In the genomic region with DNA sequence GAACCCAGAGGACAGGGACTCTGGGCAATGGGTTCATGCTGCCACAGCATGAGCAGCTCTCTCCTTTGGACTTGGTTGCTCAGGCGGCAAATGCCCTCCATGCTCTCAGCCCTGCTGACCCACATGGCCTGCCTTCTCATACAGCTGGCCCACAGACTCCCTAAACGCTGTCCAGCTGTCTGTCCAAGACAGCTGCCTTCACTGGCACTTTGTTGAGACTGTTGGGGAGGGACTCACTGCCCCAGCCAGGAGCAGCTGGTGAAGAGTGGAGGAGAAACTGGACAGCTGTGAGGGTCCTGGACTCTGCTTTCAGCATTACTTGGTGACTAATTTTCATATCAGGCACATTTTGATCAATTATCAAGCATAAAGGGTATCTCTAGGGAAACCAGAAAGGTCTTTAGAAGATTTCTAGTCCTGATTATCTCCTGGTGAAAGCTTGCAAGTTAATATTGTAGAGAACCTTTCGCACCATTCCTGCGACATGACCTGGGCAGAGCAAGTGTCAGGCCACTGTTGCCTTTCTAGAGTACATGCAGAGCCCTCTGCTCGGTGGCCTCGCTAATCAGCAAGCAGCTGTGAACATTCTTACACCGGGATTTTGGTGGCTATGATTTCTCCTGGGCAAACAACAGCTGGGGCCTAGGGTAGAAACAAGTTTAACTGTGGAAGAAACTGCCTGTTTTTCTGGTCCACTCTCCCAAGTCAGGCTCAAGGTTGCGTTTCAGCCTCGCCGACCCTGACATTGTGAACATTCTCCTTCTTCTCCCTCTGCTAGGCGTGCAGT, we compare ENCODE assay signal across 31 mouse cellular contexts. TPM values are rescaled to one million over a fixed set of nuclear protein-coding genes. Genes with fewer than 3 reads are reported as not detected.
A peak's percentile ranks its signal among the peaks of the same experiment; 100 is the strongest.
DNase-seq lines count a peak whose midpoint lies in the region; ATAC-seq and TF ChIP-seq lines count a peak whose summit lies in the region.
"Had no signal": no experiment of that assay in that cellular context is flagged by ENCODE, and none has a peak within 500 bp of the region (broad histone marks: within the 10 kb centered on the region; RNA-seq: fewer than 3 reads in every experiment).

No protein-coding gene starts in this region.

- H3ac ChIP-seq in myocyte (ENCODE audit: control insufficient read depth, insufficient read length) = no peak overlapping the region

- DNase-seq in gastrocnemius, postnatal 14 days = peak; percentile 45
- DNase-seq in gastrocnemius, postnatal 36 days = no peak
- no peak for DNase-seq in limb, embryonic 10.5 days (ENCODE audit: low spot score)
- no peak for DNase-seq in testis, postnatal 14 days (ENCODE audit: low spot score)
- DNase-seq in urinary bladder, postnatal 36 days (ENCODE audit: low spot score in 2 of 2) = no peak
- DNase-seq: adrenal gland, postnatal 25 days; cerebellum, adult 9-10 months; kidney, postnatal 36 days; retina, postnatal 1 day; right cerebral cortex, postnatal 25 days; spleen, adult 18-20 months; thymus, adult 2 months; thymus, postnatal 4 days had no signal

- H3K4me3 ChIP-seq in limb, embryonic 13.5 days = no peak overlapping the region
- H3K4me3 ChIP-seq in limb, embryonic 10.5 days = no peak overlapping the region
- no peak overlapping the region for H3K4me3 ChIP-seq in testis, adult 2 months (ENCODE audit: control insufficient read depth, low read depth, low read length)
- no peak overlapping the region for H3K4me3 ChIP-seq in myocyte
- H3K4me3 ChIP-seq: heart, embryonic 15.5 days; lung, embryonic 15.5 days; megakaryocyte, embryonic 14.5 days; midbrain, embryonic 13.5 days had no signal

- H3K4me2 ChIP-seq in limb, embryonic 13.5 days (replicated peaks) = no peak overlapping the region
- H3K4me2 ChIP-seq in myocyte (ENCODE audit: low read depth) = peak overlapping the region; percentile 12
- H3K4me2 ChIP-seq: heart, embryonic 15.5 days; liver, embryonic 11.5 days; lung, embryonic 15.5 days; midbrain, embryonic 13.5 days had no signal

- no peaks in the 10 kb centered on the region for H3K36me3 ChIP-seq in limb, embryonic 13.5 days
- H3K36me3 ChIP-seq in limb, embryonic 10.5 days = no peaks in the 10 kb centered on the region
- H3K36me3 ChIP-seq in testis, adult 2 months (ENCODE audit: control insufficient read depth, insufficient read depth, low read length) = no peaks in the 10 kb centered on the region
- H3K36me3 ChIP-seq in myocyte (ENCODE audit: control insufficient read depth, insufficient read depth) = no peaks in the 10 kb centered on the region
- H3K36me3 ChIP-seq: heart, embryonic 15.5 days; lung, embryonic 15.5 days; midbrain, embryonic 13.5 days had no signal

- TF ChIP-seq POLR2A in testis, adult 2 months (IDR thresholded peaks at IDR 0.05; ENCODE audit: control insufficient read depth, low read depth, low read length) = no peak
- TF ChIP-seq POLR2A in myocyte (IDR thresholded peaks at IDR 0.05; ENCODE audit: insufficient read length, low read depth) = no peak

- H3K4me1 ChIP-seq in limb, embryonic 13.5 days = peaks cover 11% of the 10 kb centered on the region
- H3K4me1 ChIP-seq in limb, embryonic 10.5 days = peaks cover 11% of the 10 kb centered on the region
- 0 out of 2 replicates have a peak, but pooled peaks cover 2% of the 10 kb centered on the region for H3K4me1 ChIP-seq in testis, adult 2 months (ENCODE audit: control insufficient read depth, insufficient read depth, low read length)

- no peak for TF ChIP-seq CTCF in testis, adult 2 months (IDR thresholded peaks at IDR 0.05; ENCODE audit: control insufficient read depth, insufficient read depth, insufficient replicate concordance, low read depth, low read length)

- intact Hi-C loops in gastrocnemius, postnatal 14 days (cut with DNase I; ENCODE audit: low total_unique reads) = loop anchor here (5.0 to 10.0 kb wide), 2 partner anchors 44 to 171 kb away; no protein-coding TSS in a partner anchor
- intact Hi-C loops in gastrocnemius, postnatal 36 days (cut with DNase I) = loop anchor here (10.0 kb wide), 1 partner anchor 171 kb away; no protein-coding TSS in a partner anchor

- no peaks in the 10 kb centered on the region for H3K9me3 ChIP-seq in limb, embryonic 13.5 days
- H3K9me3 ChIP-seq in limb, embryonic 10.5 days (replicated peaks) = no peaks in the 10 kb centered on the region
- H3K9me3 ChIP-seq: heart, embryonic 15.5 days; lung, embryonic 15.5 days; megakaryocyte, embryonic 14.5 days; midbrain, embryonic 13.5 days had no signal

- H3K9ac ChIP-seq in limb, embryonic 13.5 days = no peak overlapping the region
- H3K9ac ChIP-seq: heart, embryonic 15.5 days; lung, embryonic 15.5 days; midbrain, embryonic 13.5 days had no signal

- no peaks in the 10 kb centered on the region for H3K79me2 ChIP-seq in myocyte (ENCODE audit: control insufficient read depth, insufficient read depth)

- no peaks in the 10 kb centered on the region for H3K27me3 ChIP-seq in limb, embryonic 13.5 days
- H3K27me3 ChIP-seq in limb, embryonic 10.5 days (ENCODE audit: low read depth, poor library complexity, severe bottlenecking) = no peaks in the 10 kb centered on the region
- H3K27me3 ChIP-seq in testis, adult 2 months (ENCODE audit: control insufficient read depth, insufficient read depth, low read length) = no peaks in the 10 kb centered on the region
- H3K27me3 ChIP-seq in myocyte (ENCODE audit: control insufficient read depth, insufficient read depth, insufficient read length) = peaks cover 28% of the 10 kb centered on the region
- H3K27me3 ChIP-seq: heart, embryonic 15.5 days; lung, embryonic 15.5 days; midbrain, embryonic 13.5 days had no signal

- ATAC-seq in limb, embryonic 13.5 days (ENCODE audit: low FRiP score, low read depth) = peak; percentile 21; the same call in 1 of the 2 replicates
- ATAC-seq: CD4-positive, CD25-positive, alpha-beta regulatory T cell, adult 4 months; forebrain, embryonic 16.5 days; hindbrain, postnatal 0 days; intestine, embryonic 16.5 days; midbrain, embryonic 13.5 days had no signal

- no peak overlapping the region for H3K27ac ChIP-seq in limb, embryonic 13.5 days
- H3K27ac ChIP-seq in limb, embryonic 10.5 days = no peak overlapping the region
- 0 out of 2 replicates have a peak overlapping the region, but pooled peaks have one; percentile 57 for H3K27ac ChIP-seq in testis, adult 2 months (ENCODE audit: control insufficient read depth, insufficient read depth, low read depth, low read length)
- H3K27ac ChIP-seq: heart, embryonic 15.5 days; hindbrain, postnatal 0 days; lung, embryonic 15.5 days; midbrain, embryonic 13.5 days had no signal

- WGBS in limb, embryonic 13.5 days = 68% methylated on average over 11 of the region's 11 CpGs
- 77% methylated on average over 11 of the region's 11 CpGs for WGBS in limb, embryonic 10.5 days

TF ChIP-seq in myocyte, 11 proteins besides CTCF, POLR2A, EP300 and RAD21:
- TF ChIP-seq TCF3 (IDR thresholded peaks at IDR 0.05; ENCODE audit: insufficient read length, low read depth) (peak; percentile 96), MYOG (IDR thresholded peaks at IDR 0.05; ENCODE audit: control insufficient read depth in 1 of 3, insufficient read depth in 1 of 3, insufficient read length in 2 of 3, low read depth in 2 of 3) (peak; percentile 89 to 99 (median 96)), REST (IDR thresholded peaks at IDR 0.05; ENCODE audit: insufficient read depth, insufficient read length) (no peak), MYOD1 (IDR thresholded peaks at IDR 0.05; ENCODE audit: control insufficient read depth in 1 of 3, insufficient read length in 2 of 3, low read depth in 2 of 3) (peak; percentile 27 to 96 (median 94)), TCF12 (IDR thresholded peaks at IDR 0.05; ENCODE audit: insufficient read depth, poor library complexity, severe bottlenecking) (peak; percentile 73)

RNA-seq across cellular contexts. Expression of gene Arhgef7, which starts 25.8 kb away (rescaled TPM):
- 10 to 100 TPM; 54.5 to 64.7 TPM for total RNA-seq in gastrocnemius, postnatal 14 days (2021)
- total RNA-seq in gastrocnemius, postnatal 36 days (2021) = 10 to 100 TPM; 42.7 to 53.9 TPM
- 46.5 and 52.3 TPM in 2 replicates for polyA plus RNA-seq in limb, embryonic 13.5 days (2015; fragmentation: Nextera tagmentation; extraction: Ambion mirVana)
- 52.4 and 59.1 TPM in 2 replicates for polyA plus RNA-seq in limb, embryonic 10.5 days (2016; fragmentation: Nextera tagmentation; extraction: Ambion mirVana)
- 19.9 TPM in 2 replicates for polyA plus RNA-seq in testis, adult 2 months (2012; rRNA removed)
- polyA plus RNA-seq in myocyte (2012; fragmentation: generic; extraction: Trizol) = 24.5 TPM

RNA-seq across cellular contexts. Expression of gene 1700016D06Rik, which starts 52.5 kb away (rescaled TPM):
- total RNA-seq in gastrocnemius, postnatal 14 days (2021) = not detected
- total RNA-seq in gastrocnemius, postnatal 36 days (2021) = not detected
- 0.11 TPM in 1 of 2 replicates, not detected in the other for polyA plus RNA-seq in limb, embryonic 13.5 days (2015; fragmentation: Nextera tagmentation; extraction: Ambion mirVana)
- 0.21 TPM in 1 of 2 replicates, not detected in the other for polyA plus RNA-seq in limb, embryonic 10.5 days (2016; fragmentation: Nextera tagmentation; extraction: Ambion mirVana)
- 38.4 and 47.0 TPM in 2 replicates for polyA plus RNA-seq in testis, adult 2 months (2012; rRNA removed)
- 0.30 TPM for polyA plus RNA-seq in myocyte (2012; fragmentation: generic; extraction: Trizol)
- total RNA-seq: adrenal gland, postnatal 25 days; hematopoietic stem cell, adult 5-6 weeks; hindbrain, postnatal 0 days; left cerebral cortex, postnatal 25 days; monocyte, adult 5-6 weeks had no signal
- polyA plus RNA-seq: brain, embryonic 14.5 days; heart, embryonic 15.5 days; hindbrain, postnatal 0 days; intestine, embryonic 16.5 days; kidney, embryonic 14.5 days; liver, embryonic 11.5 days; lung, embryonic 15.5 days; neural tube, embryonic 11.5 days; thymus, adult 2 months had no signal

Comparison
In these comparisons a context has a peak if more than half of its experiments do, and no peak if none do; other contexts are left out.
1. RNA of gene 1700016D06Rik, which starts 52.5 kb away (polyA plus RNA-seq): 38.4 to 47.0 TPM in testis, adult 2 months; 0.30 TPM in myocyte (single experiment), 0.11 TPM in limb, embryonic 13.5 days and 0.21 TPM in limb, embryonic 10.5 days; every median in the first group is over 10 times any median in the second.